Mouse (Mus musculus) lung, postnatal 0 days (tissue): ENCODE measurements around the gene Taok2. TPM values are rescaled to one million over a fixed set of nuclear protein-coding genes. Genes with fewer than 3 reads are reported as not detected.
A peak's percentile ranks its signal among the peaks of the same experiment; 100 is the strongest.

Experiments used
- ATAC-seq: fragments of 200-750 bp; cut with Nextera tagmentation; 2 replicates; pipeline ENCODE4 v1.8.0; 2017; ENCODE audit warnings: moderate library complexity
- DNase-seq: peaks from one replicate; pipeline ENCODE4 v3.0.0-alpha.2; 2016; ENCODE audit warnings: low spot score
- H3K27ac ChIP-seq: fragments of 300-500 bp; sonication (generic); 2 replicates; pipeline ENCODE4 v1.5.1; 2014; ENCODE audit warnings: antibody characterized with exemption, mild to moderate bottlenecking, low read length, mixed read lengths
- H3K27me3 ChIP-seq: fragments of 300-500 bp; sonication (generic); replicated peaks from 2 replicates; pipeline ENCODE4 v1.6.1; 2014; ENCODE audit warnings: low read length, mixed read lengths; ENCODE audit not compliant: insufficient read depth
- H3K36me3 ChIP-seq: fragments of 300-500 bp; sonication (generic); 2 replicates; pipeline ENCODE4 v1.6.1; 2014; ENCODE audit warnings: low read length, mixed read lengths; ENCODE audit not compliant: insufficient read depth
- H3K4me1 ChIP-seq: fragments of 300-500 bp; sonication (generic); 2 replicates; pipeline ENCODE4 v1.6.1; 2014; ENCODE audit warnings: antibody characterized with exemption, low read depth, low read length, mixed read lengths; ENCODE audit not compliant: insufficient read depth
- H3K4me2 ChIP-seq: fragments of 300-500 bp; sonication (generic); replicated peaks from 2 replicates; pipeline ENCODE4 v1.6.1; 2014; ENCODE audit warnings: low read depth, mild to moderate bottlenecking, low read length, moderate library complexity, mixed read lengths
- H3K4me3 ChIP-seq: fragments of 300-500 bp; sonication (generic); 2 replicates; pipeline ENCODE4 v1.5.1; 2014; ENCODE audit warnings: low read depth, low read length
- H3K9ac ChIP-seq: fragments of 300-500 bp; sonication (generic); replicated peaks from 2 replicates; pipeline ENCODE4 v1.6.1; 2014; ENCODE audit warnings: low read depth, mild to moderate bottlenecking
- H3K9me3 ChIP-seq: fragments of 300-500 bp; sonication (generic); 2 replicates; pipeline ENCODE4 v1.6.1; 2016; ENCODE audit warnings: low read length, mixed read lengths
- CTCF ChIP-seq: IDR thresholded peaks from 2 replicates; pipeline ENCODE4 v1.5.1; 2016; ENCODE audit warnings: antibody characterized with exemption, mild to moderate bottlenecking
- EP300 ChIP-seq: IDR thresholded peaks from 2 replicates; pipeline ENCODE4 v1.6.1; 2016; ENCODE audit warnings: antibody characterized with exemption, mild to moderate bottlenecking, control low read depth
- WGBS: fragments of 180-500 bp; shearing (Covaris S2); extraction: QIAGEN DNeasy Blood & Tissue Kit; methylation state at CpG from one replicate; pipeline ENCODE4 v1.1.7; 2014; 5-methylcytosine and 5-hydroxymethylcytosine counted together
- polyA plus RNA-seq: library from polyadenylated mRNA; unstranded; fragments of >200 nt; fragmentation: Nextera tagmentation; extraction: Ambion mirVana; gene quantifications from 2 replicates; pipeline ENCODE4 v1.2.1, GENCODE M21; 2015

Gene Taok2
- polyA plus RNA-seq, 1 experiment from 2014 or later, result 36.1 TPM

DNA sequence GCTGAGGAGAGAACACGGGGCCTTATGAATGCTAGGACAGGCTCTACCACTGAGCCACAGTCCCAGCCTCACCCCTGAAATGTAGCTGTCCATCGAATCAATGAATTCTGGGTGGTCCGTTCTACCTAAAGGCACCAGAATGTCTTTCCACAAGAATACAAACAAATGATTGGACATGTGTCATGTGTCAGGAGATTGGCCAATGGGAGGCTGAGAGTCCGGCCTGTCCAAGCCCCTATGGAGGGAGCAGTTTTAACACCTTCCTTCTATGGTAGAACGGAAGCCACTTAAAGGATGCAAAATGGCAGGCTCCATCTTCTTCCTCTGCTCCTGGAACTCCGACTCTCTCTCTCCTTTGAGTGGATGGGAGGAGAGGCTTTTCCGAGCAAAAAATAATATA lies 66.9 kb downstream of the Taok2 start:
- no peak for DNase-seq
- TF ChIP-seq CTCF (no peak), EP300 (no peak)
- Histone ChIP-seq H3K4me2 (no peak overlapping the region), H3K9ac (no peak overlapping the region), H3K27ac (no peak overlapping the region), H3K27me3 (no peaks in the 10 kb centered on the region), H3K4me3 (no peak overlapping the region), H3K4me1 (no peaks in the 10 kb centered on the region), H3K9me3 (no peaks in the 10 kb centered on the region), H3K36me3 (no peaks in the 10 kb centered on the region)
- no peak for ATAC-seq
- WGBS, result 77% methylated on average over 7 of the region's 7 CpGs

DNA sequence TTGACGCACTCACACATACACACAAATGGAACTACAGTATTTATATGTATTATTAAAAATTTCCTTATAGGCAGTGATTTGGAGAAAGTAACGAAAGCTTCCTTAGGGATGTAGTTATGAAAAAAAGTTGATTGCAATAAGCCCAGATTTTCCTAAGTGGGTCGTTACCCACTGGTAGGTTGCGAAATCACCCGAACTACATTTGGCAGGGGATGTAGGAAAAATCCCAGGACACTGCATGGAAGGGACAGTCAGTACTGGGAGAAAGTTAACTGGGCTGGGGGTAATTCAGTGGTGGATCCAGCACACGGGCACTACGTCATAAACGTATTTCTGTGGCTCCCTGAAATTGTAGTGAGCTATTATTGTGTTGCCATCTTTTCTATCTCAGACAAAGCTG lies 68.0 kb downstream of the Taok2 start:
- WGBS, result 64% methylated on average over 8 of the region's 8 CpGs
- Histone ChIP-seq H3K9me3 (no peaks in the 10 kb centered on the region), H3K36me3 (no peaks in the 10 kb centered on the region), H3K4me1 (no peaks in the 10 kb centered on the region), H3K27me3 (no peaks in the 10 kb centered on the region), H3K9ac (no peak overlapping the region), H3K27ac (no peak overlapping the region), H3K4me2 (no peak overlapping the region), H3K4me3 (no peak overlapping the region)
- peak; percentile 72 for DNase-seq
- ATAC-seq, result peak; percentile 50
- TF ChIP-seq CTCF (no peak), EP300 (no peak)

DNA sequence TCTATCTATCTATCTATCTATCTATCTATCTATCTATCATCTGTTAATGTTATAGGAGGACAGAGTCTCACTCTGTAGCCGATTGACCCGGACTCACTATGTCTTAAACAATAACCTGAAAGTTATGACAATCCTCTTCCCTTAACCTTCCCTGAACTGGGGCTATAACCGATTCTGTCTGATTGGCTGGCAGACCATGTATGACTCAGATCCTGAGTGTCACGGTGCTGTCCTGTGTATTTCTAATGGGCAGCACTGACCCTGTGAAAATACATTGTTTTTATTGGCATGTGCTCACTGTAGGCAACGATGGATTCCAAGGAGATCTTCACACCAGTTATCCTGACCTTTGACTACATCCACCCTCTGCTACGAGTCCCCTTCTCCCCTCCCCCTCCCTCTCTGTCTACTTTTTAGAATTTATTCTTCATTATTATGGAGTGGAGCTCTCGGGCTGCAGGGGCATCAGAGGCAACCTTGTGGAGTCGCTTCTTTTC lies 68.7 kb downstream of the Taok2 start:
- H3K4me1 ChIP-seq, result no peaks in the 10 kb centered on the region
- ATAC-seq, result no peak
- H3K27me3 ChIP-seq, result no peaks in the 10 kb centered on the region
- no peaks in the 10 kb centered on the region for H3K9me3 ChIP-seq
- H3K9ac ChIP-seq, result no peak overlapping the region
- H3K36me3 ChIP-seq, result no peaks in the 10 kb centered on the region
- no peak overlapping the region for H3K4me3 ChIP-seq
- 48% methylated on average over 8 of the region's 8 CpGs for WGBS
- DNase-seq, result no peak
- TF ChIP-seq EP300 (no peak), CTCF (no peak)
- H3K27ac ChIP-seq, result no peak overlapping the region
- H3K4me2 ChIP-seq, result no peak overlapping the region

Other genes starting within 250 kb of the Taok2 start
- 42.9 and 49.5 TPM in 2 replicates for gene Sgf29, start 235.4 kb downstream of the Taok2 start, polyA plus RNA-seq
- 57.1 and 58.4 TPM in 2 replicates for gene Sult1a1, start 208.3 kb downstream of the Taok2 start, polyA plus RNA-seq
- 76.1 and 77.4 TPM in 2 replicates for gene Bola2, start 189.3 kb downstream of the Taok2 start, polyA plus RNA-seq
- 9.2 and 10.4 TPM in 2 replicates for gene Slx1b, start 188.9 kb downstream of the Taok2 start, polyA plus RNA-seq
- 61.4 and 65.3 TPM in 2 replicates for gene Coro1a, start 176.9 kb downstream of the Taok2 start, polyA plus RNA-seq
- 180 and 183 TPM in 2 replicates for gene Mapk3, start 125.1 kb downstream of the Taok2 start, polyA plus RNA-seq
- 3.4 and 4.1 TPM in 2 replicates for gene Gdpd3, start 118.4 kb downstream of the Taok2 start, polyA plus RNA-seq
- gene Ypel3, start 107.7 kb downstream of the Taok2 start, polyA plus RNA-seq, result 325 and 340 TPM in 2 replicates
- gene Tbx6, start 103.2 kb downstream of the Taok2 start, polyA plus RNA-seq, result 0.56 and 0.74 TPM in 2 replicates
- 150 and 151 TPM in 2 replicates for gene Ppp4c, start 92.2 kb downstream of the Taok2 start, polyA plus RNA-seq
- gene Fam57b, start 87.0 kb downstream of the Taok2 start, polyA plus RNA-seq, result 0.13 and 0.19 TPM in 2 replicates
- gene 4930451I11Rik, start 53.1 kb downstream of the Taok2 start, polyA plus RNA-seq, result not detected in 2 replicates
- gene Doc2a, start 37.3 kb downstream of the Taok2 start, polyA plus RNA-seq, result 0.20 and 0.33 TPM in 2 replicates
- 8.4 and 9.3 TPM in 2 replicates for gene Hirip3, start 22.7 kb downstream of the Taok2 start, polyA plus RNA-seq
- 52.2 and 54.7 TPM in 2 replicates for gene Ino80e, start 22.3 kb downstream of the Taok2 start, polyA plus RNA-seq
- 42.5 and 45.0 TPM in 2 replicates for gene Tmem219, start 38.2 kb upstream of the Taok2 start, polyA plus RNA-seq
- gene Kctd13, start 44.2 kb upstream of the Taok2 start, polyA plus RNA-seq, result 12.1 and 14.9 TPM in 2 replicates
- gene Asphd1, start 64.9 kb upstream of the Taok2 start, polyA plus RNA-seq, result not detected in 2 replicates
- 1.7 and 3.0 TPM in 2 replicates for gene Sez6l2, start 65.9 kb upstream of the Taok2 start, polyA plus RNA-seq
- 164 and 173 TPM in 2 replicates for gene Cdipt, start 91.2 kb upstream of the Taok2 start, polyA plus RNA-seq
- gene Cdiptos, start 91.4 kb upstream of the Taok2 start, polyA plus RNA-seq, result 3.0 and 3.3 TPM in 2 replicates
- 44.6 and 50.3 TPM in 2 replicates for gene Mvp, start 129.9 kb upstream of the Taok2 start, polyA plus RNA-seq
- gene Pagr1b, start 131.8 kb upstream of the Taok2 start, polyA plus RNA-seq, result 1.00 and 1.1 TPM in 2 replicates
- gene Pagr1a, start 132.6 kb upstream of the Taok2 start, polyA plus RNA-seq, result 20.7 and 28.3 TPM in 2 replicates
- gene Gm42742, start 136.4 kb upstream of the Taok2 start, polyA plus RNA-seq, result 28.5 and 29.3 TPM in 2 replicates
- gene Prrt2, start 136.5 kb upstream of the Taok2 start, polyA plus RNA-seq, result 1.0 and 1.3 TPM in 2 replicates
- gene Maz, start 142.3 kb upstream of the Taok2 start, polyA plus RNA-seq, result 36.1 and 37.0 TPM in 2 replicates
- 7.0 and 9.2 TPM in 2 replicates for gene Kif22, start 157.8 kb upstream of the Taok2 start, polyA plus RNA-seq
- gene Zg16, start 202.6 kb upstream of the Taok2 start, polyA plus RNA-seq, result 0.20 and 0.30 TPM in 2 replicates
- 14.6 and 16.0 TPM in 2 replicates for gene AI467606, start 206.7 kb upstream of the Taok2 start, polyA plus RNA-seq
- 0.14 and 0.21 TPM in 2 replicates for gene Qprt, start 237.5 kb upstream of the Taok2 start, polyA plus RNA-seq